Mouse (Mus musculus): ENCODE results near the gene Vmn1r184.
"Not testable (repeated sequence)": the region's sequence is repeated elsewhere in the genome, so short reads cannot be mapped to it uniquely, and the experiment has no call there.

Vmn1r184 gene

GRCm38 (mm10) chr7:26260034-26260433 lies at the start of gene Vmn1r184:
Vmn1r184 (plus strand) TSS chr7:26260334.
- not testable (repeated sequence) for DNase-seq (ENCODE audit: low read depth, low spot score)

GRCm38 (mm10) chr7:26303429-26304166 lies 43.5 kb downstream of the Vmn1r184 start:
- not testable (repeated sequence) for DNase-seq (ENCODE audit: low read depth, low spot score)

- not testable (repeated sequence) for DNase-seq (ENCODE audit: low read depth, low spot score)
Observed at GRCm38 (mm10) chr7:26306926-26307325, 46.8 kb downstream of the Vmn1r184 start, which contains the start of gene Cyp2a4. Cyp2a4 (plus strand) TSS chr7:26307169.

- DNase-seq (ENCODE audit: low read depth, low spot score), result not testable (repeated sequence)
Observed at GRCm38 (mm10) chr7:26311786-26312185, 51.7 kb downstream of the Vmn1r184 start.

- DNase-seq (ENCODE audit: low read depth, low spot score), result not testable (repeated sequence)
Observed at GRCm38 (mm10) chr7:26315194-26315593, 55.1 kb downstream of the Vmn1r184 start.

GRCm38 (mm10) chr7:26315809-26316208 lies 55.7 kb downstream of the Vmn1r184 start:
- DNase-seq (ENCODE audit: low read depth, low spot score), result not testable (repeated sequence)

Measured in c-Kit-negative CD71-positive TER-119-positive erythroid progenitor cells, embryonic 14.5 days (primary cell).